Mouse (Mus musculus) heart, postnatal 25 days (tissue): ENCODE measurements around the gene Naa16. TPM values are rescaled to one million over a fixed set of nuclear protein-coding genes. Genes with fewer than 3 reads are reported as not detected.
A peak's percentile ranks its signal among the peaks of the same experiment; 100 is the strongest.
"Not testable (repeated sequence)": the region's sequence is repeated elsewhere in the genome, so short reads cannot be mapped to it uniquely, and the experiment has no call there.

ENCODE experiments used
- DNase-seq: peaks from one replicate; pipeline ENCODE4 v3.0.0; 2022; ENCODE audit warnings: low spot score
- intact Hi-C: fragments of 180-260 bp; cut with DNase I; formaldehyde crosslinking; loops from one replicate; pipeline ENCODE4 v1.15.1; 2025
- total RNA-seq, 2 experiments: library from RNA; stranded (reverse); gene quantifications; 2 replicates each; pipeline ENCODE4 v1.2.3; 2021

The Naa16 gene
- total RNA-seq = 10 to 100 TPM in 1 of 2 experiments, 1 to 10 TPM in 1; 10.0 to 10.6 TPM

- intact Hi-C loops = loop anchor here (10.0 kb wide), 1 partner anchor 174 kb away; no protein-coding TSS in a partner anchor
- peak; percentile 90 for DNase-seq
Observed at GRCm38 (mm10) chr14:79390265-79390926, at the start of gene Naa16. Gene Naa16 (minus strand): TSS chr14:79390778.

GRCm38 (mm10) chr14:79434068-79434467 lies 43.5 kb upstream of the Naa16 start:
- intact Hi-C loops = no loop called here
- no peak for DNase-seq

GRCm38 (mm10) chr14:79426730-79427365 lies 36.3 kb upstream of the Naa16 start:
- intact Hi-C loops, DNase-seq: not testable (repeated sequence)

- DNase-seq = peak; percentile 95
- intact Hi-C loops = no loop called here
Observed at GRCm38 (mm10) chr14:79425979-79426729, 35.6 kb upstream of the Naa16 start, which contains the start of gene Kbtbd7. Gene Kbtbd7 (plus strand): TSS chr14:79426511.

GRCm38 (mm10) chr14:79420083-79420685 lies 29.6 kb upstream of the Naa16 start:
- intact Hi-C loops = no loop called here
- no peak for DNase-seq

- intact Hi-C loops = no loop called here
Observed at GRCm38 (mm10) chr14:79413121-79413520, 22.5 kb upstream of the Naa16 start.

GRCm38 (mm10) chr14:79410662-79411061 lies 20.1 kb upstream of the Naa16 start:
- DNase-seq = no peak
- intact Hi-C loops = no loop called here

More at GRCm38 (mm10) chr14:79413121-79413520, 22.5 kb upstream of the Naa16 start:
- DNase-seq = no peak

- no peak for DNase-seq
Observed at GRCm38 (mm10) chr14:79409278-79409830, 18.8 kb upstream of the Naa16 start.

GRCm38 (mm10) chr14:79407641-79408040 lies 17.1 kb upstream of the Naa16 start:
- DNase-seq = no peak
- intact Hi-C loops = no loop called here

More at GRCm38 (mm10) chr14:79409278-79409830, 18.8 kb upstream of the Naa16 start:
- intact Hi-C loops = no loop called here

GRCm38 (mm10) chr14:79397321-79398122 lies 6.9 kb upstream of the Naa16 start, which contains the start of gene Mtrf1:
Gene Mtrf1 (plus strand): TSS chr14:79397772.
- intact Hi-C loops = loop anchor here (2.0 to 10.0 kb wide), 2 partner anchors 69 to 167 kb away; no protein-coding TSS in a partner anchor
- peak; percentile 38 for DNase-seq

GRCm38 (mm10) chr14:79394564-79394963 lies 4.0 kb upstream of the Naa16 start:
- DNase-seq = no peak
- intact Hi-C loops = loop anchor here (10.0 kb wide), 1 partner anchor 170 kb away; no protein-coding TSS in a partner anchor

- intact Hi-C loops = loop anchor here (10.0 kb wide), 1 partner anchor 172 kb away; no protein-coding TSS in a partner anchor
- no peak for DNase-seq
Observed at GRCm38 (mm10) chr14:79393289-79393688, 2.7 kb upstream of the Naa16 start.

- DNase-seq = no peak
Observed at GRCm38 (mm10) chr14:79389438-79390264, 927 bp downstream of the Naa16 start.

GRCm38 (mm10) chr14:79388304-79388703 lies 2.3 kb downstream of the Naa16 start:
- intact Hi-C loops = no loop called here
- no peak for DNase-seq

More at GRCm38 (mm10) chr14:79389438-79390264, 927 bp downstream of the Naa16 start:
- intact Hi-C loops = loop anchor here (10.0 kb wide), 1 partner anchor 175 kb away; no protein-coding TSS in a partner anchor

GRCm38 (mm10) chr14:79383120-79383519 lies 7.5 kb downstream of the Naa16 start:
- no peak for DNase-seq

GRCm38 (mm10) chr14:79377041-79377440 lies 13.5 kb downstream of the Naa16 start:
- intact Hi-C loops = loop anchor here (5.0 kb wide), 1 partner anchor 35 kb away; no protein-coding TSS in a partner anchor
- no peak for DNase-seq

More at GRCm38 (mm10) chr14:79383120-79383519, 7.5 kb downstream of the Naa16 start:
- intact Hi-C loops = no loop called here

- intact Hi-C loops = no loop called here
- no peak for DNase-seq
Observed at GRCm38 (mm10) chr14:79358055-79358454, 32.5 kb downstream of the Naa16 start.

- intact Hi-C loops = no loop called here
- no peak for DNase-seq
Observed at GRCm38 (mm10) chr14:79346384-79346783, 44.2 kb downstream of the Naa16 start.
